Mouse (Mus musculus) hematopoietic stem cell, adult 5-6 weeks (primary cell): ENCODE results near the gene Otof. TPM values are rescaled to one million over a fixed set of nuclear protein-coding genes. Genes with fewer than 3 reads are reported as not detected.

Experiments used
- ATAC-seq, 2 experiments: fragments of 125-278 bp in 1 of 2; replicated peaks in 1 of 2; 2 replicates each; pipeline ENCODE4 v1.8.0; 2016 to 2017; ENCODE audit warnings: inconsistent platforms in 2 of 2, mild to moderate bottlenecking in 2 of 2, moderate number of reproducible peaks in 2 of 2, low read depth in 1 of 2, moderate TSS enrichment in 1 of 2; ENCODE audit not compliant: low FRiP score in 2 of 2, poor library complexity in 2 of 2, severe bottlenecking in 2 of 2, insufficient read depth in 1 of 2, low TSS enrichment in 1 of 2
- total RNA-seq: library from RNA; stranded (forward); fragments of 172-1452, 232-1000 nt; gene quantifications from 2 replicates; pipeline ENCODE4 v1.2.3, GENCODE M21; 2017

The Otof gene
- total RNA-seq, 1 experiment from 2014 or later, result not detected

DNA sequence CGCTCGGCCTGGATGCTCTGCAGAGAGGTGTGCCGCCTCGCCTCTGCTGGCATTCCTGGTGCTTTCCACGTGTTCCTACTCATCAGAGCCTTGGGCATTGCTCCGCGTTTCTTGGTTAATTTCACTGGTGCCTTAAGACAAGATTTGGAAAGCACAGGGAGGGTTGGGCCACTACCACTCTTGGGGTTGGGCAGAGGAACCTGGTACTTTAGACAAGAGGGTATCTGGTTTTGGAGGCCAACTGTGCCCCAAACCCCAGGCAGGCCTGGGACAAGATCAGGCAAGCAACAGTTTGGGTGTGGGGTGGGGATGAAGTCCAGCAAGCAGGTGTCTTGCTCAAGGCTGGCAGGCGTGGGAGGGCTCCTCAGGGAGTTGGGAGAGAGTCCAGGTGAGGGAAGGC lies 94.3 kb downstream of the Otof start:
- no peak for ATAC-seq

DNA sequence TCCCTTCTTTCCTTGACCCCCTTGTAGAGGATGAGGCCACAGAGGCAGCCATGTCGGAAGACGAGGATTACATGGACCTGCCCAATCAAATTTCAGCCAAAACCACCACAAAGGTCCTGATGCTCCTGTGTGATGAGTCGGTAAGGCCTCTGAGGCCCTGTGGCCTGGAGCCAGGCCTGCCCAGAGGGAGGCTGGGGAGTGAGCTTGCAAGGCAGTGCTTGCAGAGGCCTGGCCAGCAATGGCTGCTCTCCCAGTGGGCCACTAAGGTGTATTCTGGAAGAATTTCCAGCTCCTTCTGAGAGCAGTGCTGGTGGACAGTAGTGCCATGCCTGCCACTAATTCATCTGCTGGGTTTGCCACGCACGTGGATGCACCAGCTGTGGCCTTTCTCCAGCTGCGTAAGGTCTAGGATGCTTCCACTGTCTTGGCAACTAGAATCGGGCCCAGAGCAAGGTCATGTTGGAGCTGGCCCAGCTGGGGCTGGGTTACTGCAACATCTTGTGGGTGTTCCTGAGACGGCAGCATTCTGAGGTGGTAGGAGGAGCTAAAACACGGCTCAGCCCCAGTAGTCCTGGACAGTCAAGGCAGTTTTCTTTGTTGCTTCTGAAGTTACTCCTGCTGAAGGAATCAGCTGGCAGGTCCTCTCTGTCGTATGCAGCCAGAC lies 103.2 kb downstream of the Otof start:
- ATAC-seq, result no peak

GRCm38 (mm10) chr5:30356647-30357046 lies 105.1 kb downstream of the Otof start:
- no peak for ATAC-seq

DNA sequence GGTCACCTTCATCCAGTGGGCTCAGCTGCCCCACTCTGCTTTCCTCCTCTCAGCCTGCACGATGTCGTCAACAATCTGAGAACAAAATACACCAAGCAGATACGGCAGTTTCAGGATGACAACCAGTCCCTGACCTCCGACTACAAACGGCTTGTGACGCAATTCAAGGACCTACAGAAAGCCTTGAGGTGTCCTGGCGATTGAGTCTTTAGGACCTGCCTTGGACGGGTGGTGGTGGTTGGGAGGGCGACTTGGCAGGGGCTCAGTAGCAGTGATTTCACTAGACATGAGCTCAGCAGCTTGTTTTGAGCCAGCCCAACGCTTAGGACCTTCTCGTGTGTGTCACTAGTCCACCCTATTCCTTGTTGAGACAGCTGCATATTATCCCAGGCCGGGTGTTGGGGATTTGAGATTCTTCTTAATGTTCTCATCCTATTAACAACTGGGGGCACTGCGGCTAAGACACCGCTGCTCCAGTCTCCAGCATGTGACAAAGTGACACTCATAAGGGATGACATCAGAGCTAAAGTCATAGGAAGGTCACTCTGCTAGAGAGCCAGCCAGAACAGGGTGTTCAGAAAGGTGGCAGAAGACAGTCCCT lies 106.1 kb downstream of the Otof start:
- no peak for ATAC-seq

GRCm38 (mm10) chr5:30355114-30355513 lies 106.6 kb downstream of the Otof start:
- ATAC-seq, result no peak

DNA sequence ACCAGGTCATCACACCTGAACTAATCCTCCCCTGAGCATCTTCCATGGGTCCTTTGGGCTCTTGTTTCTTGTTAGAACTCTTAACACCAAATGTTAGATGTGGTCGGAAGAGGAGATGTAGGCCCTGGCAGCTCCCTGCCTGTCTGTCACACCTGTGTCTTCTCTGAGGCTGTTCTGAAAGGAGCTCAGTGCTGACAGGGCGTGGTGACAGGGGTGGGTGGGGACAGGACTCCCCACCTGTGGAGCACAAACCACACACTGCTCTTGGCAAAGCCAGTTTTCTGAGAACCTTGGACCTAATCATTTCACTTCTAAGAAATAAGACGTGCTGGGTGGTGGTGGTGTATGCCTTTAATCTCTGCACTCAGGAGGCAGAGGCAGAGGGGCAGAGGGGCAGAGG lies 108.1 kb downstream of the Otof start:
- no peak for ATAC-seq

GRCm38 (mm10) chr5:30343886-30344285 lies 117.8 kb downstream of the Otof start:
- no peak for ATAC-seq

GRCm38 (mm10) chr5:30343107-30343506 lies 118.6 kb downstream of the Otof start:
- peak; percentile 56 to 69; a peak in 3 of 4 replicates for ATAC-seq

GRCm38 (mm10) chr5:30342601-30343015 lies 119.1 kb downstream of the Otof start:
- no peak for ATAC-seq

DNA sequence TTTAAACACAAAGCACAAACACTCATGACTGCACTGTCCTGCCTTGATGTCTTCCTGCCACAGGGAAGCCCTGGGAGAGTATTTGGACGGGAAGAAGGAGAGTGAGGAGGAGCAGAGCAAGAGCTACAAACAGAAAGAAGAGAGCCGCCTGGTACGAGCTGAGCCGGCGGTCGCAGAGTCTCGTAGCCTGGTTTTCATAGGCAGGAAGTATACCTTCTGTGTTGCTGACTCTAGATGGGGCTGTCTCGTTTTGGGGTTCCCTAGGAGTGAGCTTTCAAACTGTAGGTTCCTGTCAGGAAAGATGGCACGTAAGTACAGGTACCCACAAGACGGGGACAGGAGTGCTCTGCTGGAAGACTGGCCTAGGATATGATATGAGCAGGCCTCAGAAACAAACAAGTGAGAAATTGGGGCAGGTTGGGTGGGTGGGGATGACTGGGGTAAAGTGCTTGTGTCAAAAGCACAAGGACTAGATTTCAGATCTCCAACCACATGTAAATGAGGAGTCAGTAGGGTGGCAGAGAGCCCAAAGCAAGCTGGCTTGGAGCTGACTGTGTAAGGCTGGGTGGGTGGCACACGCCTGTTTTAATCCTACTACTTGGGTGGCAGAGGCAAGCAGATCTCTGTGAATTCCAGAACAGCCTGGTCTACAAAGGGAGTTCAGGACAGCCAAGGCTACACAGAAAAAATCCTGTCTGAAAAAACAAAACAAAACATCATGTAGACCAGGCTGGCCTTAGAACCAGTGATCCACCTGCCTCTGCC lies 119.9 kb downstream of the Otof start:
- no peak for ATAC-seq

DNA sequence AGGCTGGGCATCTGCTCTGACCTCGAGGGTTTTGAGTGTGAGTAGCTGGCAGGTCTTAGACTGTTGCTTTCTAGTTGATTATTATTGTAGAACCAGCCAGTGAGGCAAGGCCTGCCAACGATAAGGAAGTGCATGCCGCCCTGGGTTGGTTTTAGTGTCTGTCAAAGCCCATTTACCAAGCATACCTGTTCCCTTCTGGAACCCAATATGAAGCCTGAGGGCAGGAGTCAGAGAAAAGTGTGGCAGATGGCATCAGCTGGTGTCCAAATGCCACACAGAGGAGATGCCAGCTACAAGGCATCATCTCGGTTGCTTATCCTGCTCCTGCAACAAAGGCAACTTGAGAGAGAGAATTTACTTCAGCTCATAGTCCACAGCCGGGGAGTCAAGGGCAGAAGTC lies 120.9 kb downstream of the Otof start:
- no peak for ATAC-seq

Other genes with a start within 250 kb of the Otof start
- 30.1 and 62.5 TPM in 2 replicates for gene Selenoi, start 229.4 kb downstream of the Otof start, total RNA-seq
- not detected in 2 replicates for gene Drc1, start 180.5 kb downstream of the Otof start, total RNA-seq
- gene 1700001C02Rik, start 4.1 kb upstream of the Otof start, total RNA-seq, result not detected in 2 replicates
- not detected in 2 replicates for gene Cib4, start 83.9 kb upstream of the Otof start, total RNA-seq
- 0.38 and 0.60 TPM in 2 replicates for gene Kcnk3, start 126.2 kb upstream of the Otof start, total RNA-seq
- gene Slc35f6, start 186.0 kb upstream of the Otof start, total RNA-seq, result 3.3 and 5.7 TPM in 2 replicates
- 74.1 and 81.4 TPM in 2 replicates for gene Cenpa, start 204.8 kb upstream of the Otof start, total RNA-seq
- gene Dpysl5, start 249.6 kb upstream of the Otof start, total RNA-seq, result not detected in 2 replicates